Mouse (Mus musculus) layer of hippocampus, postnatal 36 days (tissue): ENCODE data around the gene Bdh1. TPM values are rescaled to one million over a fixed set of nuclear protein-coding genes. Genes with fewer than 3 reads are reported as not detected.

ENCODE experiments used
- DNase-seq, 2 experiments: peaks; one replicate each; pipeline ENCODE4 v3.0.0; 2022
- total RNA-seq, 2 experiments: library from RNA; stranded (reverse); gene quantifications; 2 replicates each; pipeline ENCODE4 v1.2.3; 2021

Gene Bdh1
- total RNA-seq, 2 experiments from 2014 or later = 94.4 to 105 TPM

GRCm38 (mm10) chr16:31501751-31502365, 79.8 kb downstream of the Bdh1 start:
- no peak for DNase-seq

- no peak for DNase-seq
Observed at GRCm38 (mm10) chr16:31506665-31507456, 84.8 kb downstream of the Bdh1 start.

- no peak for DNase-seq
Observed at GRCm38 (mm10) chr16:31507457-31507755, 85.3 kb downstream of the Bdh1 start.

- DNase-seq = no peak
Observed at GRCm38 (mm10) chr16:31507794-31508526, 85.9 kb downstream of the Bdh1 start.

Other genes starting within 250 kb of the Bdh1 start
- gene Acap2, start 221.0 kb upstream of the Bdh1 start, total RNA-seq = 100 to 1,000 TPM; 131 to 145 TPM
- gene Ppp1r2, start 147.0 kb upstream of the Bdh1 start, total RNA-seq = 10 to 100 TPM; 92.4 to 97.8 TPM
- gene Apod, start 107.5 kb upstream of the Bdh1 start, total RNA-seq = 100 to 1,000 TPM; 103 to 127 TPM
- 10 to 100 TPM; 84.0 to 86.3 TPM for gene Dlg1, start 241.2 kb downstream of the Bdh1 start, total RNA-seq